Mouse (Mus musculus) heart, adult 8-10 months (tissue): Measurements from ENCODE around the gene Lhfpl2. TPM values are rescaled to one million over a fixed set of nuclear protein-coding genes. Genes with fewer than 3 reads are reported as not detected.

Experiments
- DNase-seq: peaks from one replicate; pipeline ENCODE4 v3.0.0; 2022; ENCODE audit warnings: low spot score
- total RNA-seq, 4 experiments: library from RNA; stranded (reverse); gene quantifications; 2 replicates each; pipeline ENCODE4 v1.2.4; 2022

Lhfpl2 gene
- total RNA-seq, 4 experiments from 2014 or later, result 1.9 to 4.1 (median 2.9) TPM

GRCm38 (mm10) chr13:94140446-94140845 is 82.8 kb downstream of the Lhfpl2 start:
- DNase-seq, result no peak

GRCm38 (mm10) chr13:94143063-94143652 is 85.6 kb downstream of the Lhfpl2 start:
- DNase-seq, result no peak

- DNase-seq, result no peak
Observed at GRCm38 (mm10) chr13:94144451-94144850, 86.9 kb downstream of the Lhfpl2 start.

GRCm38 (mm10) chr13:94147257-94147656 is 89.7 kb downstream of the Lhfpl2 start:
- DNase-seq, result no peak

GRCm38 (mm10) chr13:94149006-94149405 is 91.4 kb downstream of the Lhfpl2 start:
- no peak for DNase-seq

GRCm38 (mm10) chr13:94149781-94150180 is 92.2 kb downstream of the Lhfpl2 start:
- DNase-seq, result no peak

GRCm38 (mm10) chr13:94151308-94151707 is 93.7 kb downstream of the Lhfpl2 start:
- DNase-seq, result no peak

- DNase-seq, result no peak
Observed at GRCm38 (mm10) chr13:94152836-94153235, 95.2 kb downstream of the Lhfpl2 start.

GRCm38 (mm10) chr13:94153658-94154057 is 96.1 kb downstream of the Lhfpl2 start:
- DNase-seq, result no peak

GRCm38 (mm10) chr13:94154512-94155296 is 97.1 kb downstream of the Lhfpl2 start:
- no peak for DNase-seq

- no peak for DNase-seq
Observed at GRCm38 (mm10) chr13:94155657-94156429, 98.2 kb downstream of the Lhfpl2 start.

- no peak for DNase-seq
Observed at GRCm38 (mm10) chr13:94158864-94159477, 101.4 kb downstream of the Lhfpl2 start.

- DNase-seq, result no peak
Observed at GRCm38 (mm10) chr13:94159478-94160220, 102.1 kb downstream of the Lhfpl2 start.

GRCm38 (mm10) chr13:94164501-94164900 is 106.9 kb downstream of the Lhfpl2 start:
- no peak for DNase-seq

GRCm38 (mm10) chr13:94168319-94168718 is 110.7 kb downstream of the Lhfpl2 start:
- no peak for DNase-seq

- no peak for DNase-seq
Observed at GRCm38 (mm10) chr13:94169325-94169916, 111.8 kb downstream of the Lhfpl2 start.

- DNase-seq, result no peak
Observed at GRCm38 (mm10) chr13:94171612-94172011, 114.0 kb downstream of the Lhfpl2 start.

- DNase-seq, result no peak
Observed at GRCm38 (mm10) chr13:94172533-94173310, 115.1 kb downstream of the Lhfpl2 start.

GRCm38 (mm10) chr13:94173633-94174576 is 116.3 kb downstream of the Lhfpl2 start:
- DNase-seq, result peak; percentile 50
